Mouse (Mus musculus) adrenal gland, adult 18-20 months (tissue): Measurements from ENCODE around the gene Cecr2. TPM values are rescaled to one million over a fixed set of nuclear protein-coding genes. Genes with fewer than 3 reads are reported as not detected.
A peak's percentile ranks its signal among the peaks of the same experiment; 100 is the strongest.

ENCODE experiments used
- DNase-seq, 2 experiments: peaks; one replicate each; pipeline ENCODE4 v3.0.0; 2021 to 2022; ENCODE audit warnings: low spot score in 2 of 2
- total RNA-seq, 2 experiments: library from RNA; stranded (reverse); gene quantifications; 1 replicate in 1 of 2; 2 replicates in 1 of 2; pipeline ENCODE4 v1.2.3; 2021

Gene Cecr2
- total RNA-seq, 2 experiments from 2014 or later, result 6.1 to 7.9 TPM

DNA sequence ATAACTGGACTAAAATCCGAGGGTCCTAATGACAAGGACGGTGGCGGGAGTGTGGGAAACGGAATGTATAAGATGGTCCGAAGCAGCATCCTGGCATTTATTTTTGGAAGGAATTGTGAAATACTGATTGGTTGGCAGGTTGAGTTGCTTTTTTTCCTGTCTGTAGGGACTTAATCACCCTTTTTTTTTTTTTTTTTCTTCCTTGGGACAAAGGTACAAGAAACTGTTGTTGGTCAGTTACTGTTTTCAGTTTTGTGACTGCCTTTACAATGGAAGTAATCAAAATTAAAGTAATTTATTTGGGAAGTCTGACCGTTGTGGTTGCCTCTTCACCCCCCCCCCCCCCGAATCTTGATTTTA lies 1.2 kb downstream of the Cecr2 start:
- no peak for DNase-seq

DNA sequence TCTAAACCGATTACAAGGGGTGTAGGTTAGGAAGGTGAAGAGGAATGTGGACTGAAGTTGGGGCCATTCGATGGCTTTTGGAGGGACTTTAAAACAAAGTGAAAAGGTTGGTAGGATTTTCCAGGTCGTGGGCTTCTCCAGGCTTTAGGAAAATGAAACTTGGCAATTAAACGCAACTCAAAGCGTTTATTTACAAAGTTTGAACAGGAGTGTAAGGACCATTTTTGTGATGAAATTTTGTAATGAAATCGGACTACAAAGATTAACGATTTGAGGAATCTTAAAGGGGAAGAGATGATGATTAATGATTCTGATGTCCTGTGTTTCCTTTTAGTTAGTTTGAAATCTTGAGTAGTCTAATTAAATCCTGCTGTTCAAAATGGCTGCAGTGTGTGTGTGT lies 1.7 kb downstream of the Cecr2 start:
- no peak for DNase-seq

DNA sequence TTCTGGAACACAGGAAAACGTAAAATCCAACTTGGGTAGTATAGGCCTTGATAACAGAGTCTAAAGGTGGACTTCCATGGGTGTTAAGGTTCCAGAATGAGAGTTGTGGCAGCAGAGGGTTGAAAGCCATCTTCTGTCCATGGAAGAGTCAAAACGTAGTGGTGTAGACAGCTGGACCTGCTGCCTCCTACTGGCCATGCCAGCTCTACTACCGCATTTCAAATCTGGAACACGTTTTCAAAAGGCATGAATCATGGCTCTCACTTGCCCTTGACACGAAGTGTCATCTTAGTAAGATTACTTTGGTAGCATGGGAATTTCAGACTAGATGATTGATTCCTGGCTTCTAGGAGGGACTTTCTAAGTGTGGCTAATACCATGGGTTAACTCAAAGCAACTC lies 8.0 kb downstream of the Cecr2 start:
- peak; percentile 21 to 36 for DNase-seq

DNA sequence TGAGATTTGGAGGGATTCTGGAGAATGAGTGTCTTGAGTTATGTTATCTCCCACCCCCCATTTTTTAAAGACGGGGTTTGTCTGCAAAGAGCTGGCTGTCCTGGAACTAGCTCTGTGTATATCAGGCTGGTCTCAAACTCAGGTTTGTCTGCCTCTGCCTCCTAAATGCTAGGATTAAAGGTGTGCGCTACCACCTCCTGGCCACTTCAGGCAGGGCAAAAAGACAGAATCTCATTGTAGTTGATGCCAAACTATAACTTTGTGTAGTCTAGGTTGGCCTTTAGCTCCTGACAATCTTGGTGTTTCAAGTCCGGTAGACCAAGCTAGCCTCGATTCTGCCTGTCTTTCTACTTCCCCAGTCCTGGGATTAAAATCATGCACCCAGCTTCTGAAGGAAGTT lies 8.7 kb downstream of the Cecr2 start:
- DNase-seq, result no peak

DNA sequence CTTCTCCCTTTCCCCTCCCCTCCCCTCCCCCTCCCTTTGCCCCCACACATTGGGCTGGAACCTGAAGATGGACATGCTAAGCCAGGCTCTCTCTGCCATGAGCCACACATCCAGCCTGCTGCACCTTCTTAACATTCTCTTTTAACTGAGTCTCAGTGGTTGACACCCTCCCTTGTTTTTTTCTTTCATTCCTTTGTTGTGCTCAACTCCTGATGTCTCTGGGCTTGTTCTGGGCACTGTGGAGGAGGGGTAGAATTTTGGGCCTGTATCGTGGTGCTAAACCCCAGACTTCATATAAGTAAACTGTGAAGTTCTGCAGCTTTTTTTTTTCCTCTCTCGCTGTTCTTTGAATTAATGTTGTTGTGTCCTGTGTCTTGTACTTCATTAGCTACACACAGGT lies 9.8 kb downstream of the Cecr2 start:
- no peak for DNase-seq

DNA sequence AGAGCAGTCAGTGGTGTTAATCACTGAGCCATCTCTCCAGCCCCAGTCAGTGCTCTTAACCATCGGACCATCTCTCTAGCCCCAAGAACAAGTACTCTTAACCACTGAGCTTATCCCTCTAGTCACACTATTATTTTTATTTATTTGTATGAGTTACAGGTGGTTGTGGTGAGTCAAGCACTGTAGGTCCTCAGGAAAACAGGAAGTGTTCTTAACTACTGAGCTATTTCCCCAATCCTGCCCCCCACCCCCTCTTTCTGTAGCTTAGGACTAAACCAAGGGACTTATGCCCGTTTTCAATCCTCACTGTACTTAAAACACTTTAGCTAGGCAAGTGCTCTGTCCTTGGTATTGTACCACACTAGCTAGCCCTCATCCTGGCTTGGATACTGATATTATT lies 17.2 kb downstream of the Cecr2 start:
- DNase-seq, result no peak

DNA sequence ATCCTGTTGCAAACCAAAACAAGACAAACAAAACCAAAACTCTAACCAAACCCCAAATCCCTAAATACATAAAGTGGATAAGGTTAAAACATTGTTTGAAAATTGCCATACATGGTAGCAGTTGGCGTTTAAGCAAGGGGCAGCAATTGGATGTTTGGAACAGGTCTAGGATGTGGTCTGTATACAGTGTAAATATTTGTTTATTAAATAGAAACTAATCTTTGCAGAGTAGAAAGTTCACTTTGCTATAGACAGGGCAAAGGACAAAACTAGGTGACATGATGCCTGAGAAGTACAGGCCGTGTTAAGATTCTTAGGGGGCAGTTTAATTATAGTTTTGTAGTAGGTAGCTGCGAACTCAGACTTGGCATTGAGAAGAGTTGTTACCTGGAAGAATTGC lies 18.6 kb downstream of the Cecr2 start:
- no peak for DNase-seq

DNA sequence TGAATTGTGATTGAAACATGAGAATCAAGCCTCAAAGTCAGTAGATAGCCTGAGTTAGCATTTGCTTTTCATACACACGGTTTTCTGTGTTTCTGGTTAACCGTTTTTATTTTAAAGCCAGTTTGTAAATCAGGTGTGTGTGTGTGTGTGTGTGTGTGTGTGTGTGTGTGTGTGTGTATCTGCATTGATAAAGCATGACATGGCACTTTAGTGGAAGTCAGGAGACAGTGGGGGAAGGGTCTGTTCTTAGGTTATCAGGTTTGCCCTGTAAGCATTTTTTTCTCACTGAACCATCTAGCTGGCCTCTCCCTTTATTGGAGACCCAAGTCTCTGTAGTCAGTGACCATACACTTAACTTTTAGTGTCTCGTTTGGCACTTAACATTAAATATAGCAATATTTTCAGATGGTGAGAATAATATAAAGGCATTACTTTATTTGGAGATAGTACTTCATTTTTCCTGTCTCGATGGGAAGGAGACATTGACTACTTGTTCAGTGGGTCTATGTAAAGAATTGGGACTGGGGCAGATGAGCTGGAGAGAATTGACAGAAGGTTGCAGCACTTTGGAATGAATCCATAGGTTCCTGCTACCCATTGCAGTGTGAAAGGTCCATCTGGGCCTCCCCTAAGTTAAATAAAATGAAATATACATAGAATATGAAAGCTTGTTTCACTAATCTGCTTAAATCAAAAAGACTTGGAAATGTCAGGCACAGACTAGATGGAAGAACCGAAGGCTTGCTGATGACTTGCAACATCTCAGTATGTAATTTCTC lies 20.9 kb downstream of the Cecr2 start:
- no peak for DNase-seq

DNA sequence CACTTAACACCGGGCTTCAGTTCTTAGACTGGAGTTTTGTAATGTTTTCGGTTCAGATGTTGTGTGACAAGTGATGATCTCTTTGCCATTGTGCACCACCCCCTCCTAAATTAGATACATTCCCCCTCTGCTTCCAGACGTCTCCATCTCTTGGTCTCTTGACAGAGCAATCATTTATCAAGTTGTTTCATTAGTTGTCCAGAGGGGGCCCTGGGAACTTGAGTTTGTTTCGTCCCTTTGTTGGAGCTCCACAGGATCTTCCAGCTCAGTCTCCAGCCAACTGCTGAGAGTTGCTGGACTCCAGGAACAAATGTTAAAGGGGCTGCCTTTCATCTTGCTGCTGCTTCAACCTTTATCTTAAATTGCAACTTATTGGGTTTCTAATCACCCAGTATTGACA lies 34.1 kb downstream of the Cecr2 start:
- no peak for DNase-seq

DNA sequence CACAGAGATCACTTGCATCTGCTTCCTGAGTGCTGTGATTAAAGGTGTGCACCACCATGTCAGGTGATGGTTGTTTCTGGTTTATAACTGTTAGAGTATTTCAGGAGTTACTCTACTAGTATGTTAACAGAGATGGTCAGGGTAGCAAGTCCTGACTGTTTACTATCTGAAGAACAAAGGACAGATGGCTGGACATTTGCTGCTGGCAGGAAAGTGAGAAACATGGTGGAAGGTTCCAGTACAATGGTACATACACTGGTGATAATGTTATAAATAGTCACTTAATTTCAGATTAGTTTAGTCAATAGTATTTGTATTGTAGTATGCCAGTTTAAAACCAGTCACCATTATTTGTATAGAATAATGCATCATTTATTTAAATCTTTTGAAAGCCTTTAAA lies 38.2 kb downstream of the Cecr2 start:
- no peak for DNase-seq

DNA sequence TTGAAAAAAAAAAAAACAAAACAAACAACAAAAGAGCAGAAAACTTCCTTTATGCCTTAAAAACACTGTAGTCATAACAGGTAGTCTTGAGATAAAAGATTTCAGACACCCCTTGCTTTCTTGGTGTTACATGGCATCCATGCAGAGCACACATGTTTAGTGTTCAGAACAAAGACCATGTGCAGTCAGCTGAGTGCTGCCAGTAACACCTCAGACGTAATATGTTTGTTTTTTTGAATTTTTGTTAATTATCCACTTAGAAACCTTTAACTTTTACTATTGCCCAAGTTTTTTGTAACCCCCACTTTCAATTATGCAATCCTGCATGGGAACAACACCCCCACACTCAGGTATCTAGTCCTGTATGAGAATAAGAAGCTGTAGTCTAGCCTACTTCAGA lies 42.6 kb downstream of the Cecr2 start:
- DNase-seq, result no peak

DNA sequence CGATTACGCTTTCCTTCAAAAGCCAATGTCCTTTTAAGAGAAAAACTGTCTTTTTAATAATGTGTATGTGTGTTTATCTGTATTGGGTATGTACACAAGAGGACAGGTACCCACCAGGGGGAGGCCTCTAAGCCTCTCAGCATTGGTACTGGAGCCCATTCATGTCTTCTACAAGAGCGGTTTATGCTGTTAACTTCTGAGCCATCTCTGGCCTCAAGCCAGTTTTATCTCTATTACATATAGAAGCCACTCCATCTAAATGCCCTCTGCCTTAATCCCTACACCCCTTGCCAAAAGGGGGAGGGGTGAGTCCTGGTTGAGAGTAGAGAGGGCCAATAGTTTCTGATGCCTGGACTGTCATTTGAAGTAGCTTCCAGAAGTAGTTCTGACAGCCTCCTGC lies 48.6 kb downstream of the Cecr2 start:
- DNase-seq, result no peak

DNA sequence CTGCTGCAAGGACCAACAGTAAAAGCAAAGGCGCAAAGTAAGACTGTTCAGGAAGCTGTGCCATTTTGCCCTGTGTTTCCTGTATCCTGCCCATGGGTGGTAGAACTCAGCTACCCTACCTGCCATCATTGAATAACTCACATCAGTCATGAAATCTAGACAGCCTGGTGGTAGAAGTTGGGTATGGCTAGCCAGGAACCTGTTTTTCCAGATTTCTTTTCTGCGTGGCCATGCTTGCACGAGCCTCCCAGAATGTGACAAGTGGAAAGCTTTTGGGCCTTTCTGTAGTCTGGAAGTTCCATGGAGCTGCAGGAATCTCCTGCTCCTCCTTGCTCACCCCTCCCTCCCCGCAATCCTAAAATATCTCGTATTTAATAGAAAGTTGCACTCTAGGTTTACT lies 49.1 kb downstream of the Cecr2 start:
- DNase-seq, result no peak

DNA sequence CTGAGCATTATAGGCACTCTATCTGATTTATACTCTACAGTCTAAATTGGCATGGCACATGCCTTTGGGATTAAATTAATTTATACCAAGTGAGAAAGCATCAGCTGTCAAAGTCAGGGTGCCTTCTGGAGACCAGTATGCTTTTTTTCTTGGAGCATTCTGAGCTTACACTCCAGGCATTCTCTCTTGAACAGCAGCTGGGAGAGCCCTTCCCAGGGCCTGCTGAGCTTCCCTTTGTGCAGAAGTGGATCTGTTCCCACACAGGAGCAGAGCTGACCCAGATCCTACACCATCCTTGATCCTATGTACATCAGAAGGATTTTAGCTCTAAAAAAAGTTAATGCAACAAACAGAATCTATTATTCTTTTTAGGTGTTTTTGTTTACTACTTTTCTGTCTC lies 49.7 kb downstream of the Cecr2 start:
- DNase-seq, result no peak

DNA sequence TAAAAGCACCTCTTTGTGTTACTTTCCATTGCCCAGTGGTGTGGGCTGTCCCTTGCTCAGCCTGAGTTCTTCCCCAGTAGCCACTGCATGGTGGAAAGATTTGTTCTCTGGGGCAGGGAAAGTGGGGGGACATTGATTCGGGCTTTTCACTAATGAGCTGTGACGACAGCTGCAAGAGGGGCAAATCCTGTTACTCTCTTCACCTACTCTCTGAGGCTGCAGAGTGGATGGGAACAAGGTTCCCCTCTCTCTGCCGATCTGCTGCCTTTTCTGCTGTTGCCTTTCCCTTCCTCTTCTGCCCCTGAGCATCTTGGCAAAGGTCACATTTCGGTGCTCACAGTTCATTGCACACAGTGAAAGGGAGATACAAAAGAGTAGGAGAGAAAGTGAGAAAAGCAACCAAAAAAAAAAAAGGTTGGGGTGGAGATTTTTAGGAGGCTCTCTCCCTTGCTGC lies 50.4 kb downstream of the Cecr2 start:
- DNase-seq, result no peak

DNA sequence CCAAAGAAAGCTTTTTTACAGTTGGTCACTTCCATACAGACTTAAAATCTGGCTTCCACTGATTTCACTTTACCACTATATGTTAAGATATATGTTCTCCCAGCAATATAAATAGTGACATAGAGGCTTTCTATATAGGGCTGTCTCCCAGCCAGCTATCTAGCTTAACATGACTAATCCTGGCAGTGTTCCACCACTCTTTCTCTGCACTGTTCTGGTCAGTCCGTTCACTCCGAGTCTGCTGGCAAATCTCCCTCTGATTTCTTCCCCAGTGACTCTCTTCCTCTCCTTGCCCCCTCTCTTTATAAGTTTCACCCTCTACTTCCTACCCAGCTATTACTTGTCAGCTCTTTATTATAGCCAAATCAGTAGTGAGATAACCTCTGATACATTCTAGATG lies 59.8 kb downstream of the Cecr2 start:
- DNase-seq, result peak in 1 of 2 experiments; percentile 10

DNA sequence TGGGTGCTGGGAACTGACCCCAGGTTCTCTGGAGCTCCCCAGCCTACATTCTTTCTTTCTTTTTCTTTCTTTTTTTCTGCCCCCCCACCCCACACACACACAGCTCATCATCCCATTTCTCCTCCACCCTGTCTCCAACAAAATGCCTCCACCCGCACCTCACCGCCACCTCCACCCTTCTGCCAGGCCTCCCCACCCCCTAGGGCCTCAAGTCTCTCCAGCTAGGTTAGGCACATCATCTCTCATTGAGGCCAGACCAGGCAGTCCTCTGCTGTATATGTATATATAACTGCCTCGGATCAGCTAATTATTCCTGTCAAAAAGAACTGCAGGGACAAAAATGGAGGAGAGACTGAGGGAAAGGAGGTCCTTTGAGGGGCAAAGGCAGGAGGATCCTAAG lies 69.8 kb downstream of the Cecr2 start:
- DNase-seq, result no peak

DNA sequence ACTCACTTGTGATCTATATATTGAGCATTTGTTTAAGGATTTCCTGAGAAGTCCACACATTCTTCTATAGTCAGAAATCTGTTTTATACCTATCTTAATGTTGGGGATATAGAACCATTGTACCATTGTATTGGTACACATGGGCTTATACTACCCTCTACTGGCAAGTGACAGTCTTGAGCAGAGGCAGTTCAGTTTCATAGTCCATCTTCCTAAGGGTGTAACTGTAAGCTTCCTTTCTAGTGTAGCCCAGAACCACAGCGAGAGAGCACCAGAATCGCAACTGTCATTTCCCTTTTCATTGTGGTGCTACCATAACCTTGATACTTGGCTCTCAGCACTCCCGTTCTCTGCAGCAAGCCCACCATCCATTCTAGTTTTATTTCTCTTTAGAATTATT lies 70.4 kb downstream of the Cecr2 start:
- DNase-seq, result no peak

DNA sequence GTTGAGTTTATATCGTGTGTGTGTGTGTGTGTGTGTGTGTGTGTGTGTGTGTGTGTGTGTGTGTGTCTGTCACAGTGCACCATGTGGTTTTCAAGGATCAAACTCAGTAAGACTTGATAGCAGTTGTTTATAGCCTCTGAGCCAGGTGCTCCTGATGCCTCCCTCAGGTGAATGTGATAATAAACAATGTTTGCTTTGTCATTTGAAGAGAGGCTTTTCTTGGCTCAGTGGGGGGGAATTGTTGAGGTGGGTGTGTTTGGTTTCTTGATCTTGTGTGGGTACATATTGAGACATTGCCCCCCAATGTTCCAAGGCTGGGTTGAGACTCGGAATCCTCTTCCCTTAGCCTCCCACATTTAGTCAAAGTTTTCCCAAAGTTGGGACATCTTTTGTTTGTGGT lies 77.0 kb downstream of the Cecr2 start:
- DNase-seq, result no peak

DNA sequence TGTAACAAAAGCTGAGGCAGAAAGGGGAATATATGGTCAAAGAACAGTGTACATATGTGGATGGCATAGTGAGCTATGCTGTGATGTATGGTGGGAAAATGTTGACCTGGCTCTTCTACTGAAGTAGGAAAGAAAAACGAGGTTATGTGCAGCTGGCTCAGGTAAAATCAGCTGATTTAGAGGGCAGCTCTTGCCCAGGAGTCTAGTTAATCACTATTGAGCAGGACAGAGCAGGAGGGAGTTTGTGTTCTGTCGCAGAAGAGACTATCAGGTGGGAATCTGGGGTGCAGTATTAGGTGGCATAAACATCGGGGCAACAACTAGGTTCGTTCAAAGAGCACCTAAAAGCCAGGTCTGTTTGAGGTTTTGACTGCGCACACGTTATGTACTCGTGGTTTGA lies 78.1 kb downstream of the Cecr2 start:
- no peak for DNase-seq

DNA sequence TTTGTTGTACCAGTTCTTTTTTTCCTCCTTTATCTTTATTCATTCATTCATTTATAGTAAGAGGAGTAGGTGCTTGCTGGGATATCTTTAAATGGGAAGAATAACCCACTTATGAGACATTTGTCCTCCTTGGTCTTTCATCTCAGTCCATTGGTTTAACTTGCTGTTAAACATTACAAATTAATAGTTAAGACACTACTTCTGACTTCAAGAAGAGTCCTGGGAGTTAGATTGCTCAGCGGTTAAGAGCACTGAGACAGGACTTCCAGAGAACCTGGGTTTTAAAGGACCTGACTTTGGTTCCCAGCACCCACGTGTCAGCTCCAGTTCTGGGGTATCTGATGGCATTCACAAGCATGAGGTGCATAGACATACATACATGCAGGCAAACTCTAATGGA lies 80.2 kb downstream of the Cecr2 start:
- DNase-seq, result no peak

DNA sequence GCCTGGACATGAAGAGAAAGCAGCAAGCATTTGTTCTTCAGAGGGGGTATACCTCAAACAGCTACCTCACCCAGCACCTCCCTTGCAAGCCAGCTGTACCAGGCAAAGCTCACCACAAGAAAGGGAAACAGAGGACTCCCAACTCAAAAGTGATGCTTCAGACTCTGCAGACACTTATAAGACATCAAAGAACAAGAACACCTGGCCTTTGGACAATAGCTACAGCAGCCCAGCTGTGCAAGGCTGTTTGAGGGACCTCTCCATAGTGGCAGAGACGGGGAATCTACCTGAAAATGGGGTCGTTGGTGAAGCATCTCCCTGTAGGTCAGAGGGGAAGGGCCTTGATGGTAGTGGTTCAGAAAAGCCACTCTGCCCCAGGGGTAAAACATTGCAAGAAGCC lies 95.0 kb downstream of the Cecr2 start:
- no peak for DNase-seq

DNA sequence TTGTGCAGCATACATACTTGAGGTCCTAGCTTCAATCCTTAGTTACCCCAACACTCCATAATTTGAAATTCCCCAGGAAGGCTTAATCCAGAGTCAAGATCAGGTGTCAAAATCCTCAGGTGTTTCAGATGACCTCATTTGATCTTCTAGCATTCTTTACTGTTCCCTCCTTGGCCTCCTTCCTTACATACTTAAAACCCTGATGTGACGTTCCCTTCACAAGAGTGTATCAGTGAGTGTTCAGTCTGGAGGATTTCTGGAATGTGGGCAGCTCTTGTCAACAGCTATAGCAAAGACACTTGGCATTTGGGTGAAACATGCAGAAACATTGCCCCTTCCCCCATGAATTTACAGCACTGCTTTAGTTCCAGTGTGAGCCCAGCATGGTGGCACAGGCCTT lies 103.8 kb downstream of the Cecr2 start:
- no peak for DNase-seq

DNA sequence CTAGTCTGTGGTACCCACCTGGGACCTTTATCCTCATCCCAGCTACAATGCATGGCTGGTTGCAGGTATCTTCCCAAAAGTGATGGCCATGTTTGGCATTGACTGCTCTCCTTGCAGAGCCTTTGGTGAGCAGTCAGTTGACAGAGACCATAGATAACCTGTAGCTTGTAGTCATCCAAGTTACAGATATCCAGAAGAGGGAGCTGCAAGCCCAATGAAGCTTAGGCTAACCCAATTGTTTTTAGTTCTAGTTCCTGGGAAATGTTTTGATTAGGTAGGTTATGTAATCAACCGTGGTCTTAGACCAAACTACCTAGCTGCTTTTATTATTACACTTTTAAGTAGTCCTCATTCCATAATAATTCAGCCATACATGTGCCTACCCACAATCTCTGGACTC lies 105.2 kb downstream of the Cecr2 start:
- DNase-seq, result no peak
